Mouse (Mus musculus) left cerebral cortex, postnatal 14 days (tissue): ENCODE results near the gene Osbp. TPM values are rescaled to one million over a fixed set of nuclear protein-coding genes. Genes with fewer than 3 reads are reported as not detected.
A peak's percentile ranks its signal among the peaks of the same experiment; 100 is the strongest.
"Not testable (repeated sequence)": the region's sequence is repeated elsewhere in the genome, so short reads cannot be mapped to it uniquely, and the experiment has no call there.

Experiments
- DNase-seq, 2 experiments: peaks; one replicate each; pipeline ENCODE4 v3.0.0; 2021 to 2022; ENCODE audit warnings: low spot score in 2 of 2, mixed read lengths in 1 of 2
- intact Hi-C: fragments of 180-260 bp; cut with DNase I; formaldehyde crosslinking; loops from one replicate; pipeline ENCODE4 v1.15.1; 2025
- long read RNA-seq, 2 experiments: library from polyadenylated mRNA; stranded (forward); transcript quantifications; one replicate each; pipeline ENCODE4 v2.0.0; 2021
- total RNA-seq, 2 experiments: library from RNA; stranded (reverse); gene quantifications; 2 replicates each; pipeline ENCODE4 v1.2.3; 2021

The Osbp gene
- total RNA-seq: 10 to 100 TPM; 57.0 to 60.3 TPM
- long read RNA-seq, experiment 1, full-length matches to known transcripts: 29 of 43 reads
- long read RNA-seq, experiment 1, partial matches to known transcripts: 6 of 43 reads
- long read RNA-seq, experiment 1, other reads (novel, unspliced or antisense): 8 of 43 reads
- long read RNA-seq, experiment 2, full-length matches to known transcripts: 38 of 46 reads
- long read RNA-seq, experiment 2, partial matches to known transcripts: 5 of 46 reads
- long read RNA-seq, experiment 2, other reads (novel, unspliced or antisense): 3 of 46 reads

DNA sequence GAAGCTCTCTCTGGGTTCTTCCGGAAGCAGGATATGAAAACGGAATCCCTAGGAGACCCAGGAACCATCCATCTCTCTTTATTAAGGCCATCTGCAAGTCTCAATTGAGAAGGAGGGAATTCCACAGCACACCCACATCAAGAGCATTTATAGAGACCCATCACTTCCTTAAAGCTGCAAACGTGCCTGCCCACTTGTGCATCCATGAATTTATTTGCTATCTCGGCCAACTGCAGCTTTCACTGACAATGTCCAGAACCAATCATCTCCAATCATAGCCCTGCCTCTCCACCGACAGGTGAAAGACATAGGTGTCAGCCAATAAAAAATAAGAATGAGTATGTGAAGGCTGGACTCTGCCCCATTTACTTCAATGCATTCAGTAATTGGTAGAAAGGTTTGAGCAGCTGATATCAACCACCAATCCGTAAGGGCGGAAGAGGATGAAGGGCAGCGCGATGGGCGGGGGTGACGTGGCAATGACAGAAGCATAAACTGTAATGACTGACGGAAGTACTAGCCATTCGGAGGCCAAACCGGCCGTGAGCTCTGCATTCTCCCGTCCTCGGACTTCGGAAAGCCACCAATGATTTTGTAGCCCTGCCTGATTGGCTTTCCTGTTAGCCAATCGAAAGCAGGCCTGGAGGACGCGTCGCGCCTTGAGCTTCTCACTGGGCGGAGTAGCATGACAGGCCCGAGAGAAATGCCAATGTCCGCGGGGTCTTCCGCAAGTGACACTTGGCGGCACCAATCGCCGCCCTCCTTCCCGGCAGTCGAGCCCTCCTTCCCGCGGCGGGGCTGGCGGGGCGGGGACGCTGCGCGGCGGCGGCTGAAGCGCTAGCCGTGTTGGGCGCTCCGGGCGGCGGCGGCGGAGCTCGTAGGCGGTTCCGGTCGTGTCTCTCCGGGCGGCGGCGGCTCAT lies at the start of gene Osbp:
Gene Osbp, plus strand, starts transcription at position 919 of the 920 bp plus-strand sequence.
- peak; percentile 100 for DNase-seq
- intact Hi-C loops: loop anchor here (5.0 kb wide), 1 partner anchor 42 kb away; no protein-coding TSS in a partner anchor

DNA sequence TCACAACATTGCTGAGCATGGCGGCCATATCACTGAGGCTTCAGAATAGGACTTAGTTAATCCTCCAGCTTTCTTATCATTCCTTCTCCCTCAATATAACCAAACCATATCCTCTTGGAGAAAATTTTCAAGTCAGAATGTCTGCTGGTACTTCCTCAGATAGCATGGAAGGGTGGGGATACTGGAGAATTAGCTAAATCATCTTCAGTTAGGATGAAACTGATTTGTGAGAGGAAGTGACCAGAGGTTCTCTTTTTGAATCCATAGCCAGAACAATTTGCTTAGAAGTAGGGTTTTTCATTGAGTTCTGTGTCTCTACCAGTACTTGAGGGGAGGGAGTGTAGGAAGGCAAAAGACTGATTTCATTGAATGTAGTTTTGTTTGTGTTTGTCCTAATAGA lies 43.7 kb upstream of the Osbp start:
- DNase-seq: no peak
- intact Hi-C loops: no loop called here

DNA sequence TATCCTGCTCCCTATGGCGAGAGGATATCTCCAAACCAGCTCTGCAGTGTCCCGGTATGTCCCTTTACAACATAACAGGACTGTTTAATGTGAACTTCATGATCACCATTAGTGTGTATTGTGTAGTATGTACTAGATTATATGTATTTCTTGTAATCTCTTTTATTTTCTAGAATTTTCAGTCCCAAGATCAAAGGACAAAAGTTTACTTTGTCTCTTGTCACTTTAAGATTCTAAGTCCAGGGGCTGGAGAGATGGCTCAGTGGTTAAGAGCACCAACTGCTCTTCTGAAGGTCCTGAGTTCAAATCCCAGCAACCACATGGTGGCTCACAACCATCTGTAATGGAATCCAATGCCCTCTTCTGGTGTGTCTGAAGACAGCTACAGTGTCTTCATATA lies 43.2 kb upstream of the Osbp start:
- DNase-seq, intact Hi-C loops: not testable (repeated sequence)

DNA sequence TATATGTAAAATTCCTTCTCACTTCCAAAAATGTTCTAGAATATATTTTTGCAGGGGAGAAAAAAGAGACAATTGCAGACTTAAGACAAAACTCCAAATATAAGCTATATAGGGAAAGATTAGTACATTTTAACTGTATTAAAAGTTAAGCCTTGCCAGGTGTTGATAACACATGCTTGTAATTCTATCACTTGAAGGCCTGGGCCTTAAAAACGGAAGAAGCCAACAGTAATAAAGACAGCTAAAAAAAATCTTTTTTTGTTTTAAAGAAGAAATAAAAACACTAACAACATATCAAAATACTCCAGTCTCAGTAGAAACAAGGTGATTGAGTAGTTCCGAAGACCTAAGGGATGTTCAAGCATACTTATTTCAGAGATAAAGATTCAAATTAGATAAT lies 39.4 kb upstream of the Osbp start:
- DNase-seq: no peak

DNA sequence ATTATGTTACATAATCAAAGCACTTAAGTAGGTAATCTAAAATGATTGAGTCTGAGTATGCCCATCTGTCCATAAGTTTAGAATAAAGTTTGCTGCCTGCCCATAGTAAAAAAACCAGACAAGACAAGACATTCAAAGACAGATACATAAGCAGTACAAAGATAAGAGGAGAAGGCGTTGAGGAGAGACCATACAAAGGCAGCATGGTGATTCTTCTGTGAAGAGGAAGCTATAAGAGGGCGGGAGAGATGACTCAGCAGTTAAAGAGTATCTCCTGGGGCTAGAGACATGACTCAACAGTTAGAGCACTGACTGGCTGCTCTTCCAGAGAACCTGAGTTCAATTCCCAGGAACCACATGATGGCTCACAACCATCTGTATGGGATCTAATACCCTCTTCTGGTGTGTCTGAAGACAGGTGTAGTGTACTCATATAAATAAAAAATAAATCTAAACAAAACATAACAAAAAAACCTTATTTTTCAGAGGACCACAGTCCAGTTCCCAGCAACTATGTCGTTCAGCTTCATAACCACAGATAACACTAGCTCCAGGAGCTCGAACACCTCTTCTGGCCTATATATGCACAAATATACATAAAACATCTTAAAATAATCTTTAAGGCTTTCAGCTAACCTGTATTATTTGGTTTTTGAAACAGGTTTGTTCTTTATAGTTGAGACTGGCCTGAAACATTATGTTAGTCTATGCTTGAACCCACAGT lies 37.6 kb upstream of the Osbp start:
- no peak for DNase-seq
- intact Hi-C loops: no loop called here

More for the DNA sequence above, 39.4 kb upstream of the Osbp start:
- intact Hi-C loops: no loop called here

DNA sequence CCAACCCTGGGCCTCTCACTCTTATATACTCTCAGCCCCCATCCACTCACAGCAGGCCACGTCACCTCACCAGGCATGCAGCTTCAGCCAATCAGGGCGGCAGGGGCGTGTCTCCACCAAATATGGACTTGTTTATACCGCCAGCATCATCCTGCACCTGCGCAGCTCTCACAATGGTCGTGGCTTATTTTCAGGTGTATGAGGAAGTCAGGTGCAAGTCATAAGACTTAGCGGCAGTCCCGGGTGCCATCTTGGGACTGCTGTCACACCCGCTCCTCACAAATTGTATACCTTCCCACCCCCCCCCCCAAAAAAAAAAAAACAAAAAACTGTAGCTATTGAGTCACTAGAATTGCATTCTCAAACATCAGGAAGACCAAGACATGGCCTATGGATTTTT lies 19.3 kb upstream of the Osbp start:
- intact Hi-C loops: not testable (repeated sequence)

DNA sequence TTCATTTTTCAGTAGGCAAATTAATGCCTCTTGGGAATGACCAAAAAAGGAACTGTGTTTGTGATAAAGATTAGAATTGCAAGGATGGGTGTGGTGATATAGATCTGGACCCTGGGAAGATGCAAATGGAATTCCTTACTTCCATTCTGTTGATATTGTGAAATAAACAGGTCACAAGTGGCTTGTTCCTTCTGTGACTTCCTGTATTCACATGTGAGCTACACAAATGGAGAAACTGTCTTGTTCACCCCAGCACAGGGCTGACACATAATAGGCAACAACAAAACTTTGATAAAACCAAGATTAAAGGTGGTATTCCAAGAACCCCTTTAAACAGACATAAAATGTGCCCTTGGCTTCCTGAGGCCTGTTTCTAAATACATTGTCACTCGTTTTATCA lies 15.9 kb upstream of the Osbp start:
- intact Hi-C loops: no loop called here
- no peak for DNase-seq

More for the DNA sequence above, 19.3 kb upstream of the Osbp start:
- not testable (repeated sequence) for DNase-seq

DNA sequence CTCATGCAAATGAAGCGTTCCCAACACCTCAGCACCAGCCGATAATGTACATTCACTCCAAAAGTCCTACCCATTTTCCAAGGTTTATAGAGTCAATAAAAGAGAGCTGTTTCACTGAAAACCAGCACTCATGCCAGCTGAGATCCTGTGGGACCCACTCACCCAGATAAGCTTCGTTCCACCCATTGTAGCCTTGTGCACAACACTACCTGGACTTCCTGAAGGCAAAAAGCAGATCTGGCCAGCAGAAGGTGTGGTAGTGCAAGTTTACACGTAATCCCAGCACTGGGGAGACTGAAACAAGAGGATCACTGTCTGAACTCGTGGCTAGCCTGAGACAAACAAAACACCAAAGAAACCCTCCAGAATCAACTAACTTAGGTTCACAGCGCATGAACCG lies 15.0 kb upstream of the Osbp start:
- intact Hi-C loops: no loop called here

DNA sequence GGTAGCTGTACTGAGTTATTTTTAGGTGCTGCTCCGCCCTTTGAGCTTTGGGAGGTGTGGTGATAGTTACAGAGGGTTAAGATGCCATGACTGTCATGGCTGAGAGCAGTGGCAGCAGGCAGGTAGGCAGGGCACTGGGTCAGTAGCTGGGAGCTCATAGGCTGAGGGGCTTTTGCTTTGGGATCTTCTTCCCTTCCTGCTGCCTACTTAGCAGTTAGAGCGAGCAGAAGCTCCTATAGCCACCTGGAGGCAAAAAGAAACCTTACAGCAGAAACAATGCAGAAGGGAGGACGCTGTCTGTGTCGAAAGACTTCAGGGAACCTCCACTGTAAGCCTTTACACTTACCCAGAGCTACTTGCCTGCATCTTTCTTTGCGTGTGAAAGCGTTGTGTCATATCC lies 11.5 kb upstream of the Osbp start:
- DNase-seq: no peak
- intact Hi-C loops: no loop called here

More for the DNA sequence above, 15.0 kb upstream of the Osbp start:
- no peak for DNase-seq

DNA sequence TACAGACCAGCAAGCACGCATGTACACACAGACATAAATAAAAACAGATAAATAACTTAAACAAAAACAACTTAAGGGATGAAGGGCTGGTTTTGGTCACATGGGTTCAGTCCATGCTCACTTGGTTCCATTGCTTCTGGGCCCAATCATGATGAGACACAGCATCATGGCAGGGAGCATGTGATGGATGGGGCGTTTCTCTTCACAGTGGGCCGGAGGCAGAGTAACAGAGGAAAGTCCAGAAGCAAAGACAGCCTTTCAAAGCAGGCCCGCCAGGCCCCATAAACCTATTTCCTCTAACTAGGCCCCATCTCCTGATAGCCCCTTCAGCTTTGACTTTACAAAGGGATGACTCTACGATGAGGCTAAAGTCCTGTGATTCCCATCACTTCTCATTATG lies 9.1 kb upstream of the Osbp start:
- intact Hi-C loops: no loop called here
- no peak for DNase-seq

DNA sequence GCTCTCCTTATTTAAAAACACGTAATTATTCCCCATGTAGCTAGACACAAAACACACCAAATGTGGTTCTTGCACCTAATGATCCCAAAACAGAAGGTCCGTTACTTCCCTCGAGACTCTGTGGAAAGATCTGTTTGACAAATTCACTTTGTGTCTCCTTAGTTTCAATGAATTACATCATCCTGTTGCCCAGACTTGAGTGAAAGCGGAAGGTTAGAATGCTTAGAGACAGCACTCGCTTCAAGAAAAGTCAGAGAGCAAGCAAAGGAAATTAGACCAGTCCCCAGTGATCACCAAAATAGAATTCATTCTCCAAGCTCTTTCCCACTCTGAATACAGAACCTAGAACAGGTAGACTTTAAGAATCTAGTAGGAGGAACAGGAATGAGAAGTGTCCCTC lies 8.3 kb upstream of the Osbp start:
- DNase-seq: no peak
- intact Hi-C loops: no loop called here

DNA sequence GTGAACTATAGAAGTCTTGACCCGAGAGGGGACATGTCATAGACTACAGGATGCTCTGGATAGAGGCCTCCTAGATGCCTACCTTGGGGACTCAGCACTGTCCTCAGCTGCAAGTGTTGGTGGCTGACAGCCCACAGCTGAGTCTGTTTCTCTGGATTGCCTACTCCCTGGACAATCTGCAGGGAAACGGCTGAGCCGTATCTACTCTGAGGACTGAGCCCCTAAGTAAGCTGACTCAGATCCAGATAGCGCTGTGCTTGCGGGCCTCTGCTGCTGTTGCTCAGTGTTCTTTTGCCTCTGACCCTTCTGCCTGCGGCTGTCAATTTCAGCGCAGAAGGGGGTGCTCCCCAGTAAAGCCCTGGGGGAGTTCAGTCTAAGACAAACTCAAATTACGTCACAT lies 7.9 kb upstream of the Osbp start:
- intact Hi-C loops: no loop called here
- no peak for DNase-seq

DNA sequence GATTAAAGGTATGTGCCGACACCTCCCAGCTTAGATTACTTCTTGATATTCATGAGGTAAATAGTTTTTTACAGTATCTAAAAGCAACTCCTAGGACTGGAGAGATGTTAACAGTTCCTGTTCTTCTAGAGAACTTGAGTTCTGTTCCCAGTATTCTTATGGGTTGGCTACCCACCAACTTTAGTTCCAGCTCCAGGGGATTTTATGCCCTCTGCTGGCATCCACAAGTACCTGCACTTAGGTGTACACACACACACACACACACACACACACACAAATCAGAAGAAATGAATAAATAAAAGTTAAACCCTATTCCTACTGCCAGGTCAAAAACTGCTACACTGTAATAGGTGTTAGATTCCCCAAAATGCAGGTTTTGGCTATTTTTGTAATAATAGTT lies 1.5 kb upstream of the Osbp start:
- no peak for DNase-seq
- intact Hi-C loops: no loop called here

DNA sequence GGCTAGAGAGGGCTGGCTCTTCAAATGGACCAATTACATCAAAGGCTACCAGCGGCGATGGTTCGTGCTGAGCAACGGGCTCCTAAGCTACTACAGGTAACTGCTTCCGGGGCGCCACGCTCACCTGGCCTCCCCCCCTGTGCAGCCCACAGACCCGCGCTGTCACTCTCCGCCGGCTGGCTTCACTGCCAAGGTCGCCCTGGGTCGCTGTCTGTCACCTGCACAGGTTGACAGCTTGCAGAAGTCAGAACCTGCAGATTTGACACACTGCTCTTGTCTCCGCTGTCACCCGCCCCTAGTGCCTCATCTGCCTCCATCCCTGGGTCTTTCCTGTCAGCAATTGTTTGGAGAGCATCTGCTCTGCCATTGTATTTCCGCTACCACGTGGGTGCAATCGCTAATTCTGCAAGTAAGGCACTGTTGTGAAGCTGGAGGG lies 478 bp downstream of the Osbp start:
- peak; percentile 46 to 53 for DNase-seq
- intact Hi-C loops: loop anchor here (5.0 kb wide), 1 partner anchor 41 kb away; no protein-coding TSS in a partner anchor

DNA sequence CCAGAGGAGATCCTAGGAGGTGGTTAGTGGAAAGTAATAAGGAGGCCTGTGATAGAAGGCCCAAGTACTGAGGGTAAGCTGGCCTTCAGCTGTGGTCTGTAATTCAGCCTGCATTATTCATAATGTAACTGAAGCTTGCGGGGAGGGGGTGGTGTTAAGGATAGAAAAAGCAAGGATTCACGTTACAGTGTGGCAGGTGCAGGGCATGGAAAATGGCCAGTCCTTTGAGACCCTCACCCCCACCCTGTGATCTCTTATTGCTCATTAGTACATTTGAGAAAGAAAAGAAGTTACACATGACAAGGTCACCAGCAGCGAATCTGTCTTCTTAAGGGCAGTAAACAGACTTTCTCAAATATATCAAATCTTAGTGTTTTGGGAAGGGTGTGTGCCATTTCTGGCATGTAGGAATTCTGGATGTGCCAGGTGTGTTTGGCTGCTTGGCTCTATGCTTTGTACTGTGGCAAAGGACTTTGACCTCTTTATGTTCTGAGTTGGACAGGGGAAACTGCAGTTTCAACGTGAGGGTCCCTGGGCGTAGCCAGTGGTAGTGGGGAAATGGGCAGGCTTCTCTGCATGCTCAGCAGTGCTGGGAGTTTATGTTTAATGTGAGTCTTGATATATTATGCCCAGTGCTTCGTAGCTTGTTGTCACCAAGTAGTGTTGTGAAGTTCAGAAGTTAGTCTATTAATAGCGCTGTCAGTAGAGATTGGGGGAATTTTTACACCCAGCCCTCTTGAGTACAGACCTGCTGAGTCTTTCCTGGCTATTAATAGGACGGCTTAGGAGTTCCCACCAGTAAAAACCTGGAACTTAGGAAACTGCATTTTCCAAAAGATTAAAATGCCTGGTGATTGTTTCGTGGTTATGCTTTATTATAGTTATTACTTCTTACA lies 3.7 kb downstream of the Osbp start:
- intact Hi-C loops: loop anchor here (5.0 kb wide), 1 partner anchor 38 kb away; no protein-coding TSS in a partner anchor

DNA sequence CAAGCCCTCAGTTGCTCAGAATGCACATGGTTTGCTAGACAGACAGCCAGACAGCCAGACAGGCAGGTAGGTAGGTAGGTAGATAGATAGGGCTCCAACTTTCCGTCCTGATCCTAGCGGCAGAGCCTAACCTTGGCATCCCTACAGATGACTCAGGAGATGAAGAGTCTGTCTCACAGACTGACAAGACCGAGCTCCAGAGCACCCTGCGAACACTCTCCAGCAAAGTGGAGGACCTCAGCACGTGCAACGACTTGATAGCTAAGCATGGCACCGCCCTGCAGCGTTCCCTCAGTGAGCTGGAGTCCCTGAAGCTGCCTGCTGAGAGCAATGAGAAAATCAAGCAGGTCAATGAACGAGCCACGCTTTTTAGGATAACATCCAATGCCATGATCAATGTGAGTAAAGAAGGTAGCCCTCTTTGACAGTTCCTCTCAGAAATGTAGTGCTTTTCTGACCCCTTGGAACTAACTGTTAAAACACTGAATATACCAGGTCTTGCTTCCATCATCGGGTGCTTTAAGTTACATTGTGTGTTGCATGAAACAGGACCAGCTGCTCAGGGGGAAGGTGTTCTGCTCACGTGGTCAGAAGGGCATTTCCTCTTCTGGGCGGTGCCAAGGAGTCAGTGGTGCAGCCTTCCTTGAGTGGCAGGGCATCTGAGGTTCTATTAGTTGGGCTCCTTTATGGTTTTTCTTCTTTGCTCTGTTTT lies 7.9 kb downstream of the Osbp start:
- intact Hi-C loops: no loop called here
- DNase-seq: no peak

More for the DNA sequence above, 3.7 kb downstream of the Osbp start:
- no peak for DNase-seq

DNA sequence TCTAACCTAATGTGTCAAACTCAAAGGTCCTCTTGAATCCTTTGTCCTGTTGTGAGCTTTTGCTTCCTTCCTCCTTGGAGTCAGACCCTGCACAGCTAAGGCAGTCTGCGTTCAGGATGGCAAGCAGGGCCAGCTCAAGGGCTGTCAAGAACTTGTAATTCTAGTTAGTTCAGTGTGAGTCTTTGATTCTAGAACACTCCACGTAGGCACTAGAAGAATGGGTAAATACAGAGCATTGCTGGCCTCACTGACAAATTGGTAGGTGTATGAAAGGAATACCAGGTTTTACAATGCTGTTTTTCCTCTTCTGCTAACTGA lies 8.4 kb downstream of the Osbp start:
- no peak for DNase-seq
- intact Hi-C loops: no loop called here

DNA sequence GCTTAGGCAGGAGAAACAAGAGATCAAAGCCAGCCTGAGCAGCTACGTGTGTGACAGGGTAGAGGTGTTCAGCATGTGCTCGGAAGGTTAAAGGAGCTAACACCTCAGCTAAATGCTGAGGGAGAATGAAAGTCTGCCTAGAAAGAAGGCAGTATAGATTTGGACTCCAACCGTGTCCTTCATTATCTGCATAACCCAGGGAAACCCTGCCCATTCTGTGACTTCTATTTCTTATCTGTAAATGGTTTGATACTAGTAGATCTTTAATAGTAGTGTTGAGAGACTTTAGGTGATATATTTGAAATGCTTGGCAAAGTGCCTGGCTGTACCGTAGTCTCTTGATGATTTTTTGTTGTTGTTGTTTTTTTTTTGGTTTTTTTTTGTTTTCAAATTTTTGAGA lies 9.9 kb downstream of the Osbp start:
- intact Hi-C loops: no loop called here
- no peak for DNase-seq
